ENCODE assay signal across 8 mouse cellular contexts in the genomic region with DNA sequence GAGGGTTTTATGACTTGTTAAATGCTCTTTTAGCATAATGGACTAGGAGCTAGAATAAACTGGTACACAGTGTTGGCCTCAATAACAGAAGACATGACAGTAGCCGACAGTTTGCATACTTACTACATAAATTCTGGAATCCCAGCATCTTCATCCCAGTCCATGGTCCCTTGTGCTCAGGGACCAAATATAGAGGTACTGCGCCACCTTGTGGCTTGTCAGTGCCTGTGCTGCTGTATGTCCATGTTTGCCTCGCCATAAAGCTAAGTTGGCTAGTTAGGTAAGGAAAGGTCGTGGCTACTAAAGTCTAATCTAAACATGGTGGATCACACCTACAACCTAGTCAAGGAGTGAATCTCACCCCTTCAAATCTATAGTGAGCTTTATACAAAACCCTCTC. TPM values are rescaled to one million over a fixed set of nuclear protein-coding genes. Genes with fewer than 3 reads are reported as not detected.
A peak's percentile ranks its signal among the peaks of the same experiment; 100 is the strongest.
DNase-seq lines count a peak whose midpoint lies in the region; ATAC-seq lines count a peak whose summit lies in the region.

No protein-coding gene starts in this region.

- H3K4me2 ChIP-seq in embryonic facial prominence, embryonic 14.5 days (ENCODE audit: low read depth, low read length) = no peak overlapping the region
- H3K4me2 ChIP-seq in hindbrain, embryonic 12.5 days (replicated peaks) = no peak overlapping the region

- H3K27me3 ChIP-seq in embryonic facial prominence, embryonic 14.5 days (replicated peaks; ENCODE audit: control insufficient read depth, insufficient read depth, low read length) = no peaks in the 10 kb centered on the region
- no peaks in the 10 kb centered on the region for H3K27me3 ChIP-seq in hindbrain, embryonic 12.5 days

- H3K9me3 ChIP-seq in embryonic facial prominence, embryonic 14.5 days (ENCODE audit: control insufficient read depth, low read length) = no peaks in the 10 kb centered on the region
- no peaks in the 10 kb centered on the region for H3K9me3 ChIP-seq in hindbrain, embryonic 12.5 days (replicated peaks)

- no peak overlapping the region for H3K27ac ChIP-seq in embryonic facial prominence, embryonic 14.5 days (replicated peaks; ENCODE audit: low read depth, low read length)
- H3K27ac ChIP-seq in hindbrain, embryonic 12.5 days = no peak overlapping the region

- ATAC-seq in embryonic facial prominence, embryonic 14.5 days (ENCODE audit: low read depth) = peak; percentile 62
- peak; percentile 71; the same call in 1 of the 2 replicates for ATAC-seq in hindbrain, embryonic 12.5 days (ENCODE audit: low FRiP score)

- peaks cover 28% of the 10 kb centered on the region for H3K36me3 ChIP-seq in embryonic facial prominence, embryonic 14.5 days (ENCODE audit: control insufficient read depth, insufficient read depth, low read length)
- peaks cover 15% of the 10 kb centered on the region for H3K36me3 ChIP-seq in hindbrain, embryonic 12.5 days

- no peaks in the 10 kb centered on the region for H3K4me1 ChIP-seq in embryonic facial prominence, embryonic 14.5 days (ENCODE audit: control insufficient read depth, insufficient read depth, low read length)
- no peaks in the 10 kb centered on the region for H3K4me1 ChIP-seq in hindbrain, embryonic 12.5 days

- DNase-seq in adrenal gland, adult (ENCODE audit: inconsistent age in 2 of 2, low spot score in 1 of 2) = peak; percentile 54 to 87
- no peak for DNase-seq in adrenal gland, adult 8-10 months
- peak; percentile 86 for DNase-seq in brain, adult 2 months (ENCODE audit: low read depth, low spot score)
- DNase-seq in embryonic facial prominence, embryonic 14.5 days (ENCODE audit: low spot score) = peak; percentile 84
- peak; percentile 34 for DNase-seq in layer of hippocampus, adult 9-11 months
- DNase-seq in lung, postnatal 4 days = peak; percentile 38 to 65
- DNase-seq in right cerebral cortex, postnatal 14 days = peak; percentile 58

- no peak overlapping the region for H3K9ac ChIP-seq in embryonic facial prominence, embryonic 14.5 days (ENCODE audit: low read depth, low read length)
- no peak overlapping the region for H3K9ac ChIP-seq in hindbrain, embryonic 12.5 days

- H3K4me3 ChIP-seq in embryonic facial prominence, embryonic 14.5 days (ENCODE audit: low read depth, low read length) = no peak overlapping the region
- no peak overlapping the region for H3K4me3 ChIP-seq in hindbrain, embryonic 12.5 days

- WGBS in embryonic facial prominence, embryonic 14.5 days = 16% methylated on average over 4 of the region's 4 CpGs
- 17% methylated on average over 4 of the region's 4 CpGs for WGBS in hindbrain, embryonic 12.5 days

RNA-seq across cellular contexts. Expression of a gene that starts 45.6 kb away (rescaled TPM):
- 100 to 1,000 TPM; 297 to 404 (median 379) TPM for total RNA-seq in adrenal gland, adult 8-10 months (2022)
- 43.2 and 47.4 TPM in 2 replicates for polyA plus RNA-seq in embryonic facial prominence, embryonic 14.5 days (2014; fragmentation: Nextera tagmentation; extraction: Ambion mirVana)
- polyA plus RNA-seq in hindbrain, embryonic 12.5 days (2016; fragmentation: Nextera tagmentation; extraction: Ambion mirVana) = 40.4 and 53.4 TPM in 2 replicates
